Mouse (Mus musculus): Measurements from ENCODE around the gene Rnf183. TPM values are rescaled to one million over a fixed set of nuclear protein-coding genes. Genes with fewer than 3 reads are reported as not detected.

Rnf183 gene
- polyA plus RNA-seq, 2 experiments: not detected

DNA sequence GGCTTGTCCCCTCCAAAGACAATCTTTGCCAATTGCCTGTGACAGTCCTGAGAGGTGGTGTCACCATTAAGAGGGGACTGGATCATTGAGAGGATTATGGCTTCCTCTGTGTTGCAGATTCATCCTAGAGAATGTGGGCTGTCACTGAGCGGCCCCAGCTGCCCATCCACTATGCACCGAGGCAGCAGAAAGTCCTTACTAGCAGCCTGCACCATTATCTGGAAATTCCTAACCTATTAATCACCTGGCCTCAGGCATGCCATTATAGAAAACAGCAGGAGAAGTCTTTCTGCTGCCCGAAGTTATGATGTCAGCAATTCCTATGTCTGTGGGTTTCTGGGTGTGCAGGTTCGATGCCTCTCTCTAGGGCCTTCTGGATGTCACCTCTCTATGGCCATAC, 5.9 kb upstream of the Rnf183 start:
- 72% methylated on average over 4 of the region's 4 CpGs for WGBS (ENCODE audit: insufficient replicate concordance)
- no peaks in the 10 kb centered on the region for H3K4me1 ChIP-seq (replicated peaks; ENCODE audit: control insufficient read depth in 2 of 2, insufficient read depth in 2 of 2, low read length in 1 of 2)
- H3K9me3 ChIP-seq (ENCODE audit: control insufficient read depth, low read length): no peaks in the 10 kb centered on the region
- H3K9ac ChIP-seq (replicated peaks): no peak overlapping the region
- no peak for TF ChIP-seq CTCF (IDR thresholded peaks at IDR 0.05; ENCODE audit: low read depth)
- no peak for TF ChIP-seq EP300 (IDR thresholded peaks at IDR 0.05; ENCODE audit: low read depth)
- H3K27ac ChIP-seq: no peak overlapping the region
- no peaks in the 10 kb centered on the region for H3K27me3 ChIP-seq (ENCODE audit: control insufficient read depth, insufficient read depth, low read length)
- H3K4me3 ChIP-seq (ENCODE audit: insufficient read depth in 1 of 2, low read depth in 2 of 2, low read length in 2 of 2): no peak overlapping the region
- H3K36me3 ChIP-seq (replicated peaks; ENCODE audit: control insufficient read depth, insufficient read depth, low read depth): no peaks in the 10 kb centered on the region
- H3K4me2 ChIP-seq (ENCODE audit: low read depth): no peak overlapping the region
- DNase-seq (ENCODE audit: low read depth in 3 of 3, low spot score in 3 of 3): no peak
- ATAC-seq (ENCODE audit: insufficient read depth): no peak

DNA sequence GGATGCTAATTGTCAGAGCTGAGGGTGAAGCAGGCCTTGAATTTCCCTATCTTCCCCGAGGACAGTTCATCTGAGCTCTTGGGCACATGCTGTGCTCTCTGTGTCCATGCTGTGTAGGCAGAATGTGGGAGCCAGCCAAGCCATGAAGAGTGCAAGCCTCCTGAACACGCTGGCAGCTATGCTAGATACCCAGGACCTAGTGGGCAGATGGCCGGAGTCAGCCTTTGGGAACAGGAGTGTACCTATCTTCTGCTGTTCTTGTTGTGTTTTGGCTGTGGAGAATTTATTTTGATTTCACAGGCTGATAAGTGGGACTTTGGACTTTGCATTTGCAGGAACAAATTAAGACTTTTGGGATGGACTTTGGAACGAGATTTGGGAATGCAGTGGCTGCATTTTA, 5.5 kb upstream of the Rnf183 start:
- DNase-seq (ENCODE audit: low read depth in 3 of 3, low spot score in 3 of 3): no peak
- no peak overlapping the region for H3K4me2 ChIP-seq (ENCODE audit: low read depth)
- H3K4me1 ChIP-seq (replicated peaks; ENCODE audit: control insufficient read depth in 2 of 2, insufficient read depth in 2 of 2, low read length in 1 of 2): no peaks in the 10 kb centered on the region
- ATAC-seq (ENCODE audit: insufficient read depth): no peak
- H3K9me3 ChIP-seq (ENCODE audit: control insufficient read depth, low read length): no peaks in the 10 kb centered on the region
- no peaks in the 10 kb centered on the region for H3K27me3 ChIP-seq (ENCODE audit: control insufficient read depth, insufficient read depth, low read length)
- no peak overlapping the region for H3K27ac ChIP-seq
- 59% methylated on average over 4 of the region's 4 CpGs for WGBS (ENCODE audit: insufficient replicate concordance)
- H3K4me3 ChIP-seq (ENCODE audit: insufficient read depth in 1 of 2, low read depth in 2 of 2, low read length in 2 of 2): no peak overlapping the region
- TF ChIP-seq EP300 (IDR thresholded peaks at IDR 0.05; ENCODE audit: low read depth) (no peak), CTCF (IDR thresholded peaks at IDR 0.05; ENCODE audit: low read depth) (no peak)
- no peak overlapping the region for H3K9ac ChIP-seq (replicated peaks)
- no peaks in the 10 kb centered on the region for H3K36me3 ChIP-seq (replicated peaks; ENCODE audit: control insufficient read depth, insufficient read depth, low read depth)

DNA sequence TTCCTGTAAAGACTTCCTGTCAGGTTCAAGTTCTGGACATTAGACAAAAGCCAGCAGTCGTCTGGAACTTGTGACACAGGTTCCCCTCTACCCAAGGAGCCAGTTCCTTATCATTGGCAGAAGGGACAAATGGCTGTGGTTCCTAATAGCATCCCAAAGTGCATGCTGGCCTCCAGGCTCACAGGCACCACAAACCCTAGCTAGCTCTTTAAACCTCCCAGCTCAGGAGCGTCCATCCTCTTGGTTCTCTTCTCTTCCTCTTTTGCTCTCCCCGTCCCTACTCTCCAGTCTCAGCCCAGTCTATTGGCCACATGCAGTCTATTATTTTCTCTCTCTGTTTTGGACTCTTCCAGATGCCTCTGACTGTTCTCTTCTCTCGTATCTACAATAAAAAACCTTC, 4.7 kb upstream of the Rnf183 start:
- Histone ChIP-seq H3K4me2 (ENCODE audit: low read depth) (no peak overlapping the region), H3K4me3 (ENCODE audit: insufficient read depth in 1 of 2, low read depth in 2 of 2, low read length in 2 of 2) (no peak overlapping the region), H3K4me1 (replicated peaks; ENCODE audit: control insufficient read depth in 2 of 2, insufficient read depth in 2 of 2, low read length in 1 of 2) (no peaks in the 10 kb centered on the region), H3K9ac (replicated peaks) (no peak overlapping the region), H3K9me3 (ENCODE audit: control insufficient read depth, low read length) (no peaks in the 10 kb centered on the region), H3K27ac (no peak overlapping the region), H3K36me3 (replicated peaks; ENCODE audit: control insufficient read depth, insufficient read depth, low read depth) (no peaks in the 10 kb centered on the region), H3K27me3 (ENCODE audit: control insufficient read depth, insufficient read depth, low read length) (no peaks in the 10 kb centered on the region)
- WGBS (ENCODE audit: insufficient replicate concordance): 28% methylated on average over 4 of the region's 4 CpGs
- TF ChIP-seq EP300 (IDR thresholded peaks at IDR 0.05; ENCODE audit: low read depth) (no peak), CTCF (IDR thresholded peaks at IDR 0.05; ENCODE audit: low read depth) (no peak)
- ATAC-seq (ENCODE audit: insufficient read depth): no peak
- DNase-seq (ENCODE audit: low read depth in 3 of 3, low spot score in 3 of 3): no peak

DNA sequence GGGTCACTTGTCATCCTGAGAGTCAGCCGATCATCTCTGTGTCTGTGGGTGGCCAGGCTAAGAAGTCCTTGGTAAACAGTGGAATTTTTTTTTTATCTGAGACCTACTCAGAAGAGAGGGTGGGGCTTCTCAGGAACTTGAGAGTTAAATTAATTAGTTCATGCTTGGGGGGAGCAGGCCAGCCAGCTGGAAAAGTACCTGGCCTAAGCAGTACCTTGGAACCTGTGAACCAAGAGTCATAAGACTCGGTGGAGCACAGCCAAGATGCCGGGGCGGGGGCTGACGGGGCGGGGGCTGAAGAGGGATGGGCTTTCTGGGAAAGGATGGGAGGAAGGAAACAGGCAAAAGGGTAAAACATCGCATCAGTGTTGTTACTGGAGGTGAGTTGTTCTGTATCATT, 2.8 kb upstream of the Rnf183 start:
- no peaks in the 10 kb centered on the region for H3K4me1 ChIP-seq (replicated peaks; ENCODE audit: control insufficient read depth in 2 of 2, insufficient read depth in 2 of 2, low read length in 1 of 2)
- ATAC-seq (ENCODE audit: insufficient read depth) (no peak), DNase-seq (ENCODE audit: low read depth in 3 of 3, low spot score in 3 of 3) (no peak)
- no peak for TF ChIP-seq EP300 (IDR thresholded peaks at IDR 0.05; ENCODE audit: low read depth)
- no peak for TF ChIP-seq CTCF (IDR thresholded peaks at IDR 0.05; ENCODE audit: low read depth)
- H3K36me3 ChIP-seq (replicated peaks; ENCODE audit: control insufficient read depth, insufficient read depth, low read depth): no peaks in the 10 kb centered on the region
- no peak overlapping the region for H3K4me2 ChIP-seq (ENCODE audit: low read depth)
- no peaks in the 10 kb centered on the region for H3K9me3 ChIP-seq (ENCODE audit: control insufficient read depth, low read length)
- H3K27ac ChIP-seq: no peak overlapping the region
- H3K27me3 ChIP-seq (ENCODE audit: control insufficient read depth, insufficient read depth, low read length): no peaks in the 10 kb centered on the region
- H3K9ac ChIP-seq (replicated peaks): no peak overlapping the region
- H3K4me3 ChIP-seq (ENCODE audit: insufficient read depth in 1 of 2, low read depth in 2 of 2, low read length in 2 of 2): no peak overlapping the region
- WGBS (ENCODE audit: insufficient replicate concordance): 65% methylated on average over 7 of the region's 7 CpGs

DNA sequence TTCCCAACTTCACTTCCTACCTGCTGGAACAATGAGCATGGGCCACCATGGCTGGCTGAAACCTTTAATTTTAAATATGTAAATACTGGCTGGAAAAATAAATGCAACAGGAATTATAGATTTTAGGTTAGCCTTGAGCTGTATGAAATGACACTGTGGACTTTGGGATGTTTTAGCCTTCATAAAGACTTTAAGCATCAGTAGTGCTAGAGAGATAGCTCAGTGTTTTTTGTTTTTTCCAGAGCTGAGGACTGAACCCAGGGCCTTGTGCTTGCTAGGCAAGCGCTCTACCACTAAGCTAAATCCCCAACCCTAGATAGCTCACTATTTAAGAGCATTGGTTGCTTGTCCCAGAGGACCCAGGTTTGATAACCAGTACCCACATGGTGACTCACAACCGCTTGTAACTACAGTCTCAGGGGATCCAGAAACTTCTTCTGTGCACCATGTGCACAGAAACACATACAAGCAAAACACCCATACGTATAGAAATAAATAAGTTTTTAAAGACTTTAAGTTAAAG, 2.3 kb upstream of the Rnf183 start:
- Histone ChIP-seq H3K4me2 (ENCODE audit: low read depth) (no peak overlapping the region), H3K9ac (replicated peaks) (no peak overlapping the region), H3K4me3 (ENCODE audit: insufficient read depth in 1 of 2, low read depth in 2 of 2, low read length in 2 of 2) (no peak overlapping the region), H3K4me1 (replicated peaks; ENCODE audit: control insufficient read depth in 2 of 2, insufficient read depth in 2 of 2, low read length in 1 of 2) (peaks cover 0 to 1% of the 10 kb centered on the region in 2 experiments; a peak in 2 of 4 replicates), H3K9me3 (ENCODE audit: control insufficient read depth, low read length) (no peaks in the 10 kb centered on the region), H3K36me3 (replicated peaks; ENCODE audit: control insufficient read depth, insufficient read depth, low read depth) (no peaks in the 10 kb centered on the region), H3K27me3 (ENCODE audit: control insufficient read depth, insufficient read depth, low read length) (no peaks in the 10 kb centered on the region), H3K27ac (no peak overlapping the region)
- DNase-seq (ENCODE audit: low read depth in 3 of 3, low spot score in 3 of 3) (no peak), ATAC-seq (ENCODE audit: insufficient read depth) (no peak)
- WGBS (ENCODE audit: insufficient replicate concordance): 64% methylated on average over 3 of the region's 3 CpGs
- TF ChIP-seq CTCF (IDR thresholded peaks at IDR 0.05; ENCODE audit: low read depth): no peak
